Mouse (Mus musculus) left cerebral cortex, adult 18-20 months (tissue): Measurements from ENCODE around the gene Cdk20. TPM values are rescaled to one million over a fixed set of nuclear protein-coding genes. Genes with fewer than 3 reads are reported as not detected.

Experiments used
- DNase-seq, 2 experiments: peaks; one replicate each; pipeline ENCODE4 v3.0.0; 2021 to 2022; ENCODE audit warnings: low spot score in 2 of 2, mixed read lengths in 1 of 2
- total RNA-seq, 2 experiments: library from RNA; stranded (reverse); gene quantifications; 2 replicates each; pipeline ENCODE4 v1.2.3; 2021

The Cdk20 gene
- total RNA-seq, 2 experiments from 2014 or later = 9.9 to 11.9 TPM

- no peak for DNase-seq
These were observed 57.8 kb downstream of the Cdk20 start for GRCm38 (mm10) chr13:64489886-64490285.

Other genes with a start within 250 kb of the Cdk20 start
- 10 to 100 TPM; 14.3 to 15.3 TPM for gene Cdc14b, start 157.0 kb upstream of the Cdk20 start, total RNA-seq
- 10 to 100 TPM; 20.4 to 23.8 TPM for gene Aaed1, start 119.6 kb upstream of the Cdk20 start, total RNA-seq
- gene Ctsl, start 61.4 kb upstream of the Cdk20 start, total RNA-seq = 100 to 1,000 TPM; 117 to 124 TPM
- gene Fam240b, start 65.5 kb downstream of the Cdk20 start, total RNA-seq = not detected